Mouse (Mus musculus): ENCODE measurements around the gene Otud7b. TPM values are rescaled to one million over a fixed set of nuclear protein-coding genes. Genes with fewer than 3 reads are reported as not detected.
A peak's percentile ranks its signal among the peaks of the same experiment; 100 is the strongest.

The Otud7b gene
- polyA plus RNA-seq, 1 experiment = 8.6 TPM

DNA sequence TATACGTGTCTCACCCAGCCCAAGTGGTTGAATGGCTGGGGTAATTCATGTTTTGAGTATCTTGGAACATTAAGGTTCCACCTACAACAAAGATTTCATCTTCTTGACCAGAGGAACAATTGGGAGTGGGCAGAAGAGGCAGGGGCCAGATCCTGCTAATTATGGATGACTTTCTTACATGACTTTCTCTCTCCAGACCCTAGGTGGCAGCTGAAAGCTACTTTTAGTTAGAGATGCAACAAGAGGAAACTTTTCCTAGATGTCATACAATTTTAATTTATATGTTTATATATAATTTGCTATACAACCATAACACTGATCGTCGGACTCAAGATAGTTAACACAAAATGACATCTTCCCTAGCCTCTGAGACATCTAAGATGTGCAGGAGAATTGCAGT lies 103.5 kb downstream of the Otud7b start:
- TF ChIP-seq POLR2A (IDR thresholded peaks at IDR 0.05; ENCODE audit: borderline replicate concordance, extremely low read depth, insufficient read depth, insufficient read length, poor library complexity, severe bottlenecking) (no peak), CTCF (IDR thresholded peaks at IDR 0.05; ENCODE audit: borderline replicate concordance, extremely low read depth, insufficient read depth, insufficient read length) (no peak)
- no peak for DNase-seq (ENCODE audit: low read depth)

GRCm38 (mm10) chr3:96209242-96209641 lies 104.9 kb downstream of the Otud7b start:
- peak; percentile 16; the same call in 1 of the 2 replicates for TF ChIP-seq CTCF (IDR thresholded peaks at IDR 0.05; ENCODE audit: borderline replicate concordance, extremely low read depth, insufficient read depth, insufficient read length)
- TF ChIP-seq POLR2A (IDR thresholded peaks at IDR 0.05; ENCODE audit: borderline replicate concordance, extremely low read depth, insufficient read depth, insufficient read length, poor library complexity, severe bottlenecking) = no peak
- DNase-seq (ENCODE audit: low read depth) = no peak

Other genes with a start within 250 kb of the Otud7b start
- gene Prpf3, start 248.6 kb upstream of the Otud7b start, polyA plus RNA-seq (2012; rRNA removed) = 35.6 and 37.4 TPM in 2 replicates
- gene Mrps21, start 233.0 kb upstream of the Otud7b start, polyA plus RNA-seq (2012; rRNA removed) = 148 and 152 TPM in 2 replicates
- gene Ciart, start 222.3 kb upstream of the Otud7b start, polyA plus RNA-seq (2012; rRNA removed) = 3.7 and 3.8 TPM in 2 replicates
- 11.4 and 12.1 TPM in 2 replicates for gene BC028528, start 212.5 kb upstream of the Otud7b start, polyA plus RNA-seq (2012; rRNA removed)
- 102 and 129 TPM in 2 replicates for gene Aph1a, start 210.6 kb upstream of the Otud7b start, polyA plus RNA-seq (2012; rRNA removed)
- 8.6 and 9.4 TPM in 2 replicates for gene Car14, start 199.8 kb upstream of the Otud7b start, polyA plus RNA-seq (2012; rRNA removed)
- 98.6 and 107 TPM in 2 replicates for gene Anp32e, start 175.3 kb upstream of the Otud7b start, polyA plus RNA-seq (2012; rRNA removed)
- gene Plekho1, start 108.5 kb upstream of the Otud7b start, polyA plus RNA-seq (2012; rRNA removed) = 180 and 199 TPM in 2 replicates
- 30.8 and 31.3 TPM in 2 replicates for gene Vps45, start 46.1 kb upstream of the Otud7b start, polyA plus RNA-seq (2012; rRNA removed)
- gene Mtmr11, start 57.5 kb downstream of the Otud7b start, polyA plus RNA-seq (2012; rRNA removed) = 10.1 and 10.2 TPM in 2 replicates
- 112 and 140 TPM in 2 replicates for gene Sf3b4, start 67.8 kb downstream of the Otud7b start, polyA plus RNA-seq (2012; rRNA removed)
- gene Sv2a, start 76.6 kb downstream of the Otud7b start, polyA plus RNA-seq (2012; rRNA removed) = 101 and 136 TPM in 2 replicates
- 48.1 and 54.5 TPM in 2 replicates for gene Bola1, start 115.2 kb downstream of the Otud7b start, polyA plus RNA-seq (2012; rRNA removed)
- gene Hist2h2ab, start 115.3 kb downstream of the Otud7b start, polyA plus RNA-seq (2012; rRNA removed) = 2.2 and 10.2 TPM in 2 replicates
- gene Hist2h2ac, start 116.4 kb downstream of the Otud7b start, polyA plus RNA-seq (2012; rRNA removed) = 8.3 and 12.6 TPM in 2 replicates
- 12.3 and 19.6 TPM in 2 replicates for gene Hist2h2be, start 116.6 kb downstream of the Otud7b start, polyA plus RNA-seq (2012; rRNA removed)
- gene Hist2h3c2, start 134.6 kb downstream of the Otud7b start, polyA plus RNA-seq (2012; rRNA removed) = 62.0 and 84.4 TPM in 2 replicates
- 7.9 and 27.8 TPM in 2 replicates for gene Hist2h2aa2, start 135.7 kb downstream of the Otud7b start, polyA plus RNA-seq (2012; rRNA removed)
- gene Hist2h2aa1, start 141.0 kb downstream of the Otud7b start, polyA plus RNA-seq (2012; rRNA removed) = 90.6 and 97.0 TPM in 2 replicates
- not detected in 2 replicates for gene Hist2h3c1, start 142.2 kb downstream of the Otud7b start, polyA plus RNA-seq (2012; rRNA removed)
- 5.9 and 7.0 TPM in 2 replicates for gene Hist2h4, start 158.8 kb downstream of the Otud7b start, polyA plus RNA-seq (2012; rRNA removed)
- 76.5 and 89.8 TPM in 2 replicates for gene Hist2h3b, start 164.1 kb downstream of the Otud7b start, polyA plus RNA-seq (2012; rRNA removed)
- 9.3 and 14.5 TPM in 2 replicates for gene Hist2h2bb, start 165.2 kb downstream of the Otud7b start, polyA plus RNA-seq (2012; rRNA removed)
- 1.4 and 1.8 TPM in 2 replicates for gene Fcgr1, start 189.4 kb downstream of the Otud7b start, polyA plus RNA-seq (2012; rRNA removed)

Data from brain, embryonic 14.5 days (tissue).